Mouse (Mus musculus) hindbrain, embryonic 15.5 days (tissue): ENCODE measurements around the gene Olfr444. TPM values are rescaled to one million over a fixed set of nuclear protein-coding genes. Genes with fewer than 3 reads are reported as not detected.

ENCODE experiments used
- ATAC-seq: fragments of 200-750 bp; cut with Nextera tagmentation; 2 replicates; pipeline ENCODE4 v1.8.0; 2017; ENCODE audit warnings: low read depth, moderate number of reproducible peaks, moderate TSS enrichment; ENCODE audit not compliant: low FRiP score
- H3K27ac ChIP-seq: fragments of 300-500 bp; sonication (generic); replicated peaks from 2 replicates; pipeline ENCODE4 v1.5.1; 2015; ENCODE audit warnings: mild to moderate bottlenecking, inconsistent platforms
- H3K27me3 ChIP-seq: fragments of 300-500 bp; sonication (generic); 2 replicates; pipeline ENCODE4 v1.6.1; 2015; ENCODE audit warnings: control low read depth, inconsistent platforms
- H3K36me3 ChIP-seq: fragments of 300-500 bp; sonication (generic); 2 replicates; pipeline ENCODE4 v1.6.1; 2015; ENCODE audit warnings: control low read depth, inconsistent platforms
- H3K4me1 ChIP-seq: fragments of 300-500 bp; sonication (generic); replicated peaks from 2 replicates; pipeline ENCODE4 v1.6.1; 2015; ENCODE audit warnings: control low read depth, inconsistent platforms
- H3K4me2 ChIP-seq: fragments of 300-500 bp; sonication (generic); 2 replicates; pipeline ENCODE4 v1.6.1; 2015; ENCODE audit warnings: moderate library complexity, mild to moderate bottlenecking, inconsistent platforms
- H3K4me3 ChIP-seq: fragments of 300-500 bp; sonication (generic); 2 replicates; pipeline ENCODE4 v1.5.1; 2015; ENCODE audit warnings: mild to moderate bottlenecking, inconsistent platforms
- H3K9ac ChIP-seq: fragments of 300-500 bp; sonication (generic); 2 replicates; pipeline ENCODE4 v1.6.1; 2015; ENCODE audit warnings: inconsistent platforms
- H3K9me3 ChIP-seq: fragments of 300-500 bp; sonication (generic); 2 replicates; pipeline ENCODE4 v1.6.1; 2016; ENCODE audit warnings: control low read depth, inconsistent platforms
- WGBS: fragments of 180-500 bp; shearing (Covaris S2); methylation state at CpG from one replicate; pipeline ENCODE4 v1.1.7; 2015; 5-methylcytosine and 5-hydroxymethylcytosine counted together
- polyA plus RNA-seq: library from polyadenylated mRNA; unstranded; fragments of >200 nt; fragmentation: Nextera tagmentation; extraction: Ambion mirVana; gene quantifications from 2 replicates; pipeline ENCODE4 v1.2.1, GENCODE M21; 2015

Gene Olfr444
- polyA plus RNA-seq: not detected in 2 replicates

- Histone ChIP-seq H3K27me3 (no peaks in the 10 kb centered on the region), H3K4me1 (no peaks in the 10 kb centered on the region), H3K9me3 (0 out of 2 replicates have a peak, but pooled peaks cover 6% of the 10 kb centered on the region), H3K4me2 (no peak within 1 kb of the TSS), H3K36me3 (no peaks in the 10 kb centered on the region), H3K27ac (no peak within 1 kb of the TSS), H3K9ac (no peak within 1 kb of the TSS), H3K4me3 (no peak within 1 kb of the TSS)
- 75% methylated on average over 1 of the region's 1 CpGs for WGBS
- ATAC-seq: no peak
Observed at GRCm38 (mm10) chr6:42948767-42949166, at the start of gene Olfr444. Gene Olfr444, plus strand, starts transcription at chr6:42949067.

- Histone ChIP-seq H3K27me3 (no peaks in the 10 kb centered on the region), H3K4me3 (no peak overlapping the region), H3K9me3 (no peaks in the 10 kb centered on the region), H3K4me1 (no peaks in the 10 kb centered on the region), H3K4me2 (no peak overlapping the region), H3K9ac (no peak overlapping the region), H3K27ac (no peak overlapping the region), H3K36me3 (no peaks in the 10 kb centered on the region)
- WGBS: 28% methylated on average over 1 of the region's 1 CpGs
- no peak for ATAC-seq
Observed at GRCm38 (mm10) chr6:42900345-42900744, 48.5 kb upstream of the Olfr444 start.

GRCm38 (mm10) chr6:42908578-42908977 is 40.3 kb upstream of the Olfr444 start, which contains the start of gene Olfr447:
Gene Olfr447, plus strand, starts transcription at chr6:42908878.
- no peak within 1 kb of the TSS for H3K9ac ChIP-seq
- no peak within 1 kb of the TSS for H3K4me2 ChIP-seq
- H3K4me1 ChIP-seq: no peaks in the 10 kb centered on the region
- H3K4me3 ChIP-seq: no peak within 1 kb of the TSS
- no peaks in the 10 kb centered on the region for H3K36me3 ChIP-seq
- ATAC-seq: no peak
- no peak within 1 kb of the TSS for H3K27ac ChIP-seq
- H3K9me3 ChIP-seq: no peaks in the 10 kb centered on the region
- no peaks in the 10 kb centered on the region for H3K27me3 ChIP-seq

- Histone ChIP-seq H3K36me3 (no peaks in the 10 kb centered on the region), H3K4me2 (no peak within 1 kb of the TSS), H3K4me1 (no peaks in the 10 kb centered on the region), H3K27ac (no peak within 1 kb of the TSS), H3K4me3 (no peak within 1 kb of the TSS), H3K9me3 (no peaks in the 10 kb centered on the region), H3K27me3 (no peaks in the 10 kb centered on the region), H3K9ac (no peak within 1 kb of the TSS)
- no peak for ATAC-seq
- WGBS: 71% methylated on average over 2 of the region's 2 CpGs
Observed at GRCm38 (mm10) chr6:42921077-42921476, 27.8 kb upstream of the Olfr444 start, which contains the start of gene Olfr446. Gene Olfr446, plus strand, starts transcription at chr6:42921377.

GRCm38 (mm10) chr6:42980377-42980776 is 31.5 kb downstream of the Olfr444 start:
- Histone ChIP-seq H3K4me2 (no peak overlapping the region), H3K9ac (no peak overlapping the region), H3K27ac (no peak overlapping the region), H3K27me3 (no peaks in the 10 kb centered on the region), H3K4me3 (no peak overlapping the region), H3K4me1 (no peaks in the 10 kb centered on the region), H3K9me3 (no peaks in the 10 kb centered on the region), H3K36me3 (no peaks in the 10 kb centered on the region)
- no peak for ATAC-seq

Other genes with a start within 250 kb of the Olfr444 start
- gene Tcaf1, start 239.0 kb upstream of the Olfr444 start, polyA plus RNA-seq: 202 and 215 TPM in 2 replicates
- not detected in 2 replicates for gene Olfr453, start 209.7 kb upstream of the Olfr444 start, polyA plus RNA-seq
- gene Olfr38, start 192.7 kb upstream of the Olfr444 start, polyA plus RNA-seq: not detected in 2 replicates
- gene Olfr452, start 164.0 kb upstream of the Olfr444 start, polyA plus RNA-seq: not detected in 2 replicates
- gene Olfr450, start 137.1 kb upstream of the Olfr444 start, polyA plus RNA-seq: not detected in 2 replicates
- gene Olfr449, start 114.7 kb upstream of the Olfr444 start, polyA plus RNA-seq: not detected in 2 replicates
- gene Olfr448, start 58.6 kb upstream of the Olfr444 start, polyA plus RNA-seq: not detected in 2 replicates
- gene Olfr447, start 40.2 kb upstream of the Olfr444 start, polyA plus RNA-seq: not detected in 2 replicates
- not detected in 2 replicates for gene Olfr446, start 27.7 kb upstream of the Olfr444 start, polyA plus RNA-seq
- not detected in 2 replicates for gene Olfr441, start 157.3 kb downstream of the Olfr444 start, polyA plus RNA-seq
- gene Olfr237-ps1, start 197.5 kb downstream of the Olfr444 start, polyA plus RNA-seq: not detected in 2 replicates
- gene Olfr437, start 214.2 kb downstream of the Olfr444 start, polyA plus RNA-seq: not detected in 2 replicates
- not detected in 2 replicates for gene Olfr13, start 223.1 kb downstream of the Olfr444 start, polyA plus RNA-seq
- gene Olfr435, start 248.1 kb downstream of the Olfr444 start, polyA plus RNA-seq: not detected in 2 replicates